Mouse (Mus musculus) lung, embryonic 14.5 days (tissue): Measurements from ENCODE around the gene Ube2e2. TPM values are rescaled to one million over a fixed set of nuclear protein-coding genes. Genes with fewer than 3 reads are reported as not detected.
"Not testable (repeated sequence)": the region's sequence is repeated elsewhere in the genome, so short reads cannot be mapped to it uniquely, and the experiment has no call there.

Source experiments
- ATAC-seq: fragments of 200-750 bp; cut with Nextera tagmentation; 2 replicates; pipeline ENCODE4 v1.8.0; 2017; ENCODE audit warnings: mild to moderate bottlenecking, moderate TSS enrichment, moderate library complexity; ENCODE audit not compliant: insufficient read depth
- DNase-seq: peaks from one replicate; pipeline ENCODE4 v3.0.0-alpha.2; 2015
- H3K27ac ChIP-seq: fragments of 300-500 bp; sonication (generic); 2 replicates; pipeline ENCODE4 v1.5.1; 2014; ENCODE audit warnings: low read depth, mild to moderate bottlenecking, moderate library complexity
- H3K27me3 ChIP-seq: fragments of 300-500 bp; sonication (generic); 2 replicates; pipeline ENCODE4 v1.6.1; 2014; ENCODE audit warnings: low read length, control low read depth; ENCODE audit not compliant: insufficient read depth
- H3K36me3 ChIP-seq: fragments of 300-500 bp; sonication (generic); 2 replicates; pipeline ENCODE4 v1.6.1; 2014; ENCODE audit warnings: control low read depth; ENCODE audit not compliant: insufficient read depth
- H3K4me1 ChIP-seq: fragments of 300-500 bp; sonication (generic); 2 replicates; pipeline ENCODE4 v1.6.1; 2014; ENCODE audit warnings: antibody characterized with exemption, control low read depth; ENCODE audit not compliant: insufficient read depth
- H3K4me2 ChIP-seq: fragments of 300-500 bp; sonication (generic); 2 replicates; pipeline ENCODE4 v1.6.1; 2014; ENCODE audit warnings: mild to moderate bottlenecking
- H3K4me3 ChIP-seq: fragments of 300-500 bp; sonication (generic); 2 replicates; pipeline ENCODE4 v1.5.1; 2014; ENCODE audit warnings: low read depth, low read length
- H3K9ac ChIP-seq: fragments of 300-500 bp; sonication (generic); 2 replicates; pipeline ENCODE4 v1.6.1; 2014
- H3K9me3 ChIP-seq: fragments of 300-500 bp; sonication (generic); 2 replicates; pipeline ENCODE4 v1.6.1; 2016; ENCODE audit warnings: low read depth, low read length, control low read depth
- CTCF ChIP-seq: IDR thresholded peaks from 2 replicates; pipeline ENCODE4 v1.5.1; 2016; ENCODE audit warnings: antibody characterized with exemption, low read depth
- WGBS: fragments of 180-500 bp; shearing (Covaris S2); extraction: QIAGEN DNeasy Blood & Tissue Kit; methylation state at CpG from one replicate; pipeline ENCODE4 v1.1.7; 2014; 5-methylcytosine and 5-hydroxymethylcytosine counted together
- polyA plus RNA-seq: library from polyadenylated mRNA; unstranded; fragments of >200 nt; fragmentation: Nextera tagmentation; extraction: Ambion mirVana; gene quantifications from 2 replicates; pipeline ENCODE4 v1.2.1, GENCODE M21; 2014

Gene Ube2e2
- polyA plus RNA-seq, 1 experiment from 2014 or later, result 75.0 TPM

DNA sequence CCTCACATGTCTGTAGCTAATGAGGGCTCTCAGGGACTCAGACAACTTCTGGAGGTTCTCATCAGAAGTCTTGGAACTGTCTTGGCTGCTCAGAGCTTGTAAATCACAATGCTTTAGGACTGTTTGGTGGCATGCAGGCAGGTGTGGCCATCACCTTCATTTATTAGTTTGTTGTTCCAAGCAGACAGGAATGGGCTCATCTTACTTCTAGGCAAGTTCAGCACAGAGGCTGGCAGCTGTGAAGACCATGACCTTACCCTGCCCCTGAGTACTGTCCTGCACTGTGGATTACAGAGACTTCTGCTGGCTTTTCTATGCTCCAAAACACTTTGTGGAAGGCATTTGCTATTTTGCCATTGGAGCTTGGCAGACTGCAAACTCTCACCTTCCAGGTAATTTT, 324.5 kb downstream of the Ube2e2 start:
- ATAC-seq, result no peak

DNA sequence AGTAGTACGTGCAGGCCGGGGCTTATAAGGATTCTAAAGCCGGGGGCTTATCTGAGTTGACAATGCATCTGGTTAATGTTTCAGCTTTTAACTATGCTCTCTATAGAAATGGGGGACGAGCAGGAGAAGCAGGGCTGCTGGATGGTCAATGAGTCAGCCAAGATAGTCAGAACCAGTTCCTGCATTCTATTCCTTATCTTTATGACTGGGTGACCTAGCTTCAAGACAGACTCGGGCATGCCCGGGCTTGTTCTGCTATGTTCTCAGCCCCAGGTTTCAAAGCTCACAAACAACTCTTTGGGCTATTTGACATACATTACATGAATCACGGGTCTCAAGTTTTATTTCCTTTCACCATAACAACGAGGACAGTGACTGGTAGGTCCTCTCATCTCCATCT, 329.1 kb downstream of the Ube2e2 start:
- H3K27me3 ChIP-seq, H3K4me2 ChIP-seq, H3K4me1 ChIP-seq, H3K9me3 ChIP-seq, H3K27ac ChIP-seq, H3K9ac ChIP-seq, H3K4me3 ChIP-seq, DNase-seq, H3K36me3 ChIP-seq, ATAC-seq: not testable (repeated sequence)
- 76% methylated on average over 8 of the region's 8 CpGs for WGBS

More for the DNA sequence above, 324.5 kb downstream of the Ube2e2 start:
- H3K9me3 ChIP-seq, result no peaks in the 10 kb centered on the region
- no peak overlapping the region for H3K4me3 ChIP-seq
- no peak overlapping the region for H3K27ac ChIP-seq
- H3K9ac ChIP-seq, result no peak overlapping the region
- TF ChIP-seq CTCF, result no peak
- no peaks in the 10 kb centered on the region for H3K4me1 ChIP-seq
- no peak overlapping the region for H3K4me2 ChIP-seq
- H3K27me3 ChIP-seq, result no peaks in the 10 kb centered on the region
- no peaks in the 10 kb centered on the region for H3K36me3 ChIP-seq
- no peak for DNase-seq

GRCm38 (mm10) chr14:18555287-18555686, 338.8 kb downstream of the Ube2e2 start:
- DNase-seq (no peak), ATAC-seq (no peak)
- Histone ChIP-seq H3K27ac (no peak overlapping the region), H3K9me3 (no peaks in the 10 kb centered on the region), H3K36me3 (no peaks in the 10 kb centered on the region), H3K4me2 (no peak overlapping the region), H3K4me3 (no peak overlapping the region), H3K4me1 (no peaks in the 10 kb centered on the region), H3K27me3 (no peaks in the 10 kb centered on the region), H3K9ac (no peak overlapping the region)
- no peak for TF ChIP-seq CTCF
- WGBS, result 52% methylated on average over 1 of the region's 1 CpGs

- H3K4me1 ChIP-seq, result no peaks in the 10 kb centered on the region
- WGBS, result 88% methylated on average over 2 of the region's 2 CpGs
Observed at GRCm38 (mm10) chr14:18554627-18554988, 339.5 kb downstream of the Ube2e2 start.

DNA sequence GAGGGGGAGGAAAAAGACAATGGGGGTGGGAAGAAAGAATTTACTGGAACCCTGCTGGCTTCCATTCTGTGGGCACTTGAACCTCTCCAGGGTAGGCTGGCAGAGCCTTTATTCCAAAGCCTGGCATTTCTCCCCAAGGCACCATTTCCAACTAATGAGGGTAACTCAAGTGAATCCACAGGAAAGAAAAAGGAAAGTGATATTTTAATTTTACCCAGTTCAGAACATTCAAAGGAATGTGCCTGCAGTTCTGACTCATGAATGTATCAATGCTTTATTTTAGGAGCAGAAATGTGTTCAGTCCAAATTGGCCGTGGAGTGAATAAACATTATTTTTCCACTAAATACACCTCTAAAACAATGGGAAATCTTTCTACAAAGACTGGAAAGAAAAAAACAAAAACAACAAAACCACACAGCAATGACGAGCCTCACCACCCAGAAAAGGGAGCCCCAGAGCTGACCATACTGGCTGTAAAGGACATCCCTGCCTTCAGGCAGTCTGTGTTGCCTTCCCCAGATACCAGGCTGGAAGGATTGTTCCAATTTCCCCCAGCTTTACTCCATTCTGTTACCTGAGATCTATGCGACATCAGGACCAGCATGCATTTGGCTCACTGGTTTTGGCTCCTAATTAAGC, 340.0 kb downstream of the Ube2e2 start:
- Histone ChIP-seq H3K27ac (no peak overlapping the region), H3K4me1 (no peaks in the 10 kb centered on the region), H3K36me3 (no peaks in the 10 kb centered on the region), H3K27me3 (no peaks in the 10 kb centered on the region), H3K9me3 (no peaks in the 10 kb centered on the region), H3K4me3 (no peak overlapping the region), H3K4me2 (no peak overlapping the region), H3K9ac (no peak overlapping the region)
- no peak for TF ChIP-seq CTCF
- 81% methylated on average over 3 of the region's 3 CpGs for WGBS
- no peak for ATAC-seq
- no peak for DNase-seq

More at GRCm38 (mm10) chr14:18554627-18554988, 339.5 kb downstream of the Ube2e2 start:
- DNase-seq (no peak), ATAC-seq (no peak)
- Histone ChIP-seq H3K27ac (no peak overlapping the region), H3K27me3 (no peaks in the 10 kb centered on the region), H3K9me3 (no peaks in the 10 kb centered on the region), H3K36me3 (no peaks in the 10 kb centered on the region), H3K4me3 (no peak overlapping the region), H3K9ac (no peak overlapping the region), H3K4me2 (no peak overlapping the region)
- TF ChIP-seq CTCF, result no peak

- H3K4me2 ChIP-seq, result no peak overlapping the region
- H3K27me3 ChIP-seq, result no peaks in the 10 kb centered on the region
- no peaks in the 10 kb centered on the region for H3K36me3 ChIP-seq
- TF ChIP-seq CTCF, result no peak
- WGBS, result 35% methylated on average over 5 of the region's 5 CpGs
- peak; percentile 69 for DNase-seq
- peak; percentile 68; the same call in 1 of the 2 replicates for ATAC-seq
- H3K4me1 ChIP-seq, result no peaks in the 10 kb centered on the region
- no peak overlapping the region for H3K9ac ChIP-seq
- H3K27ac ChIP-seq, result no peak overlapping the region
- no peak overlapping the region for H3K4me3 ChIP-seq
- no peaks in the 10 kb centered on the region for H3K9me3 ChIP-seq
Observed at GRCm38 (mm10) chr14:18547541-18547940, 346.5 kb downstream of the Ube2e2 start.

GRCm38 (mm10) chr14:18539092-18539491, 355.0 kb downstream of the Ube2e2 start:
- ATAC-seq, result not testable (repeated sequence)

GRCm38 (mm10) chr14:18530899-18531298, 363.2 kb downstream of the Ube2e2 start:
- no peaks in the 10 kb centered on the region for H3K27me3 ChIP-seq
- no peak for TF ChIP-seq CTCF
- no peaks in the 10 kb centered on the region for H3K4me1 ChIP-seq
- DNase-seq (no peak), ATAC-seq (no peak)
- 46% methylated on average over 2 of the region's 2 CpGs for WGBS
- H3K36me3 ChIP-seq, result no peaks in the 10 kb centered on the region
- no peak overlapping the region for H3K9ac ChIP-seq
- H3K9me3 ChIP-seq, result no peaks in the 10 kb centered on the region
- H3K4me3 ChIP-seq, result no peak overlapping the region
- no peak overlapping the region for H3K27ac ChIP-seq
- no peak overlapping the region for H3K4me2 ChIP-seq

More at GRCm38 (mm10) chr14:18539092-18539491, 355.0 kb downstream of the Ube2e2 start:
- not testable (repeated sequence) for H3K9ac ChIP-seq, DNase-seq, H3K27ac ChIP-seq, H3K9me3 ChIP-seq, H3K27me3 ChIP-seq, H3K4me2 ChIP-seq, H3K36me3 ChIP-seq, H3K4me3 ChIP-seq, H3K4me1 ChIP-seq
- 78% methylated on average over 4 of the region's 4 CpGs for WGBS
